Comparison of ENCODE assay signal across 30 mouse cellular contexts in genomic region chr3:28487418-28487817, GRCm38 (mm10).
DNase-seq lines count a peak whose midpoint lies in the region; ATAC-seq and TF ChIP-seq lines count a peak whose summit lies in the region.
"Had no signal": no experiment of that assay in that cellular context is flagged by ENCODE, and none has a peak within 500 bp of the region (broad histone marks: within the 10 kb centered on the region; RNA-seq: fewer than 3 reads in every experiment).

No protein-coding gene starts in this region.

- 45% methylated on average over 9 of the region's 9 CpGs for WGBS in forebrain, embryonic 16.5 days
- 54% methylated on average over 9 of the region's 9 CpGs for WGBS in forebrain, postnatal 0 days
- 68% methylated on average over 9 of the region's 9 CpGs for WGBS in midbrain, embryonic 13.5 days
- WGBS in midbrain, embryonic 10.5 days: 88% methylated on average over 9 of the region's 9 CpGs
- 56% methylated on average over 9 of the region's 9 CpGs for WGBS in hindbrain, postnatal 0 days
- WGBS in neural tube, embryonic 15.5 days: 55% methylated on average over 9 of the region's 9 CpGs
- WGBS in cerebellum, adult 2 months: 84% methylated on average over 9 of the region's 9 CpGs

- no peak for DNase-seq in forebrain, postnatal 0 days
- no peak for DNase-seq in midbrain, embryonic 10.5 days (ENCODE audit: low spot score)
- peak; percentile 35 for DNase-seq in hindbrain, postnatal 0 days (ENCODE audit: low spot score)
- DNase-seq in heart, postnatal 25 days (ENCODE audit: low spot score): no peak
- no peak for DNase-seq in cerebellum, adult 2 months
- DNase-seq: adrenal gland, postnatal 14 days; cerebellum, adult 11-12 months; cerebellum, postnatal 10 days; heart, postnatal 10 days; kidney, adult 8-10 months; kidney, postnatal 4 days; lung, embryonic 14.5 days; lung, postnatal 14 days; right cerebral cortex, adult 18-20 months; spleen, adult 18-20 months; thymus, adult 18-20 months; thymus, postnatal 25 days had no signal

- H3K4me3 ChIP-seq in forebrain, embryonic 16.5 days (replicated peaks; ENCODE audit: low read length): no peak overlapping the region
- H3K4me3 ChIP-seq in forebrain, postnatal 0 days (ENCODE audit: low read depth, low read length): no peak overlapping the region
- no peak overlapping the region for H3K4me3 ChIP-seq in midbrain, embryonic 13.5 days (replicated peaks)
- no peak overlapping the region for H3K4me3 ChIP-seq in midbrain, embryonic 10.5 days
- no peak overlapping the region for H3K4me3 ChIP-seq in hindbrain, postnatal 0 days (ENCODE audit: low read length)
- H3K4me3 ChIP-seq in neural tube, embryonic 15.5 days (replicated peaks): no peak overlapping the region
- H3K4me3 ChIP-seq in cerebellum, adult 2 months (replicated peaks; ENCODE audit: insufficient read depth, low read depth, low read length): no peak overlapping the region
- H3K4me3 ChIP-seq: erythroblast, embryonic 14.5 days; heart, embryonic 13.5 days; liver, embryonic 15.5 days; midbrain, embryonic 12.5 days; myocyte had no signal

- no peak for TF ChIP-seq CTCF in forebrain, postnatal 0 days (IDR thresholded peaks at IDR 0.05; ENCODE audit: low read depth)
- no peak for TF ChIP-seq CTCF in hindbrain, postnatal 0 days (IDR thresholded peaks at IDR 0.05; ENCODE audit: low read depth)
- no peak for TF ChIP-seq CTCF in cerebellum, adult 2 months (IDR thresholded peaks at IDR 0.05; ENCODE audit: borderline replicate concordance, insufficient read depth, low read depth, low read length)

- peaks cover 2% of the 10 kb centered on the region; the same call in 1 of the 2 replicates for H3K9me3 ChIP-seq in forebrain, embryonic 16.5 days (ENCODE audit: control insufficient read depth, low read length)
- H3K9me3 ChIP-seq in forebrain, postnatal 0 days (ENCODE audit: low read length): peaks cover 5% of the 10 kb centered on the region; the same call in 1 of the 2 replicates
- H3K9me3 ChIP-seq in midbrain, embryonic 13.5 days: no peaks in the 10 kb centered on the region; the same call in 1 of the 2 replicates
- H3K9me3 ChIP-seq in midbrain, embryonic 10.5 days (replicated peaks): peaks cover 6% of the 10 kb centered on the region; the same call in 1 of the 2 replicates
- H3K9me3 ChIP-seq in hindbrain, postnatal 0 days (ENCODE audit: low read length): no peaks in the 10 kb centered on the region
- no peaks in the 10 kb centered on the region for H3K9me3 ChIP-seq in neural tube, embryonic 15.5 days (replicated peaks)
- H3K9me3 ChIP-seq: liver, embryonic 15.5 days had no signal

- intact Hi-C loops in heart, postnatal 25 days (cut with DNase I): loop anchor here (5.0 kb wide), 2 partner anchors 75 to 120 kb away; no protein-coding TSS in a partner anchor

- H3K4me1 ChIP-seq in forebrain, embryonic 16.5 days (replicated peaks; ENCODE audit: control insufficient read depth, insufficient read depth, low read length): peaks cover 15% of the 10 kb centered on the region
- H3K4me1 ChIP-seq in forebrain, postnatal 0 days (ENCODE audit: insufficient read depth): peaks cover 12% of the 10 kb centered on the region
- H3K4me1 ChIP-seq in midbrain, embryonic 13.5 days (replicated peaks): peaks cover 35% of the 10 kb centered on the region
- H3K4me1 ChIP-seq in midbrain, embryonic 10.5 days: peaks cover 10% of the 10 kb centered on the region
- peaks cover 13% of the 10 kb centered on the region for H3K4me1 ChIP-seq in hindbrain, postnatal 0 days (ENCODE audit: insufficient read depth, low read length)
- H3K4me1 ChIP-seq in neural tube, embryonic 15.5 days: peaks cover 26% of the 10 kb centered on the region
- peaks cover 22% of the 10 kb centered on the region for H3K4me1 ChIP-seq in cerebellum, adult 2 months (ENCODE audit: control insufficient read depth, insufficient read depth, low read length)
- H3K4me1 ChIP-seq: liver, embryonic 15.5 days had no signal

- H3K9ac ChIP-seq in forebrain, embryonic 16.5 days (replicated peaks; ENCODE audit: low read depth, low read length): no peak overlapping the region
- no peak overlapping the region for H3K9ac ChIP-seq in forebrain, postnatal 0 days
- no peak overlapping the region for H3K9ac ChIP-seq in midbrain, embryonic 13.5 days (replicated peaks)
- no peak overlapping the region for H3K9ac ChIP-seq in hindbrain, postnatal 0 days (replicated peaks; ENCODE audit: low read length)
- no peak overlapping the region for H3K9ac ChIP-seq in neural tube, embryonic 15.5 days (replicated peaks)
- H3K9ac ChIP-seq: heart, embryonic 13.5 days; liver, embryonic 15.5 days; lung, embryonic 14.5 days; midbrain, embryonic 12.5 days had no signal

- peak overlapping the region; percentile 22; the same call in 1 of the 2 replicates for H3K27ac ChIP-seq in forebrain, embryonic 16.5 days (ENCODE audit: low read length)
- H3K27ac ChIP-seq in forebrain, postnatal 0 days (ENCODE audit: low read depth, low read length): no peak overlapping the region
- peak overlapping the region; percentile 52 for H3K27ac ChIP-seq in midbrain, embryonic 13.5 days
- H3K27ac ChIP-seq in midbrain, embryonic 10.5 days (replicated peaks): no peak overlapping the region
- no peak overlapping the region; the same call in 1 of the 2 replicates for H3K27ac ChIP-seq in hindbrain, postnatal 0 days
- peak overlapping the region; percentile 54 for H3K27ac ChIP-seq in neural tube, embryonic 15.5 days (replicated peaks)
- no peak overlapping the region for H3K27ac ChIP-seq in cerebellum, adult 2 months (ENCODE audit: insufficient read depth, low read length)
- H3K27ac ChIP-seq: heart, embryonic 13.5 days; kidney, postnatal 0 days; liver, embryonic 15.5 days; midbrain, embryonic 12.5 days; stomach, postnatal 0 days had no signal

- H3K4me2 ChIP-seq in forebrain, embryonic 16.5 days (ENCODE audit: low read length): no peak overlapping the region
- no peak overlapping the region for H3K4me2 ChIP-seq in forebrain, postnatal 0 days (ENCODE audit: low read depth)
- no peak overlapping the region for H3K4me2 ChIP-seq in midbrain, embryonic 13.5 days (replicated peaks)
- H3K4me2 ChIP-seq in hindbrain, postnatal 0 days (ENCODE audit: low read depth, low read length): no peak overlapping the region
- no peak overlapping the region for H3K4me2 ChIP-seq in neural tube, embryonic 15.5 days
- H3K4me2 ChIP-seq: heart, embryonic 13.5 days; liver, embryonic 15.5 days; lung, embryonic 14.5 days; midbrain, embryonic 12.5 days had no signal

- TF ChIP-seq POLR2A in cerebellum, adult 2 months (IDR thresholded peaks at IDR 0.05; ENCODE audit: borderline replicate concordance, insufficient read depth, low read length): no peak

- no peaks in the 10 kb centered on the region for H3K36me3 ChIP-seq in forebrain, embryonic 16.5 days (ENCODE audit: control insufficient read depth, insufficient read depth)
- H3K36me3 ChIP-seq in forebrain, postnatal 0 days (ENCODE audit: insufficient read depth): no peaks in the 10 kb centered on the region
- H3K36me3 ChIP-seq in midbrain, embryonic 13.5 days: no peaks in the 10 kb centered on the region
- H3K36me3 ChIP-seq in midbrain, embryonic 10.5 days: no peaks in the 10 kb centered on the region
- no peaks in the 10 kb centered on the region for H3K36me3 ChIP-seq in hindbrain, postnatal 0 days (ENCODE audit: insufficient read depth, low read length)
- H3K36me3 ChIP-seq in neural tube, embryonic 15.5 days: no peaks in the 10 kb centered on the region
- H3K36me3 ChIP-seq: heart, embryonic 13.5 days; liver, embryonic 15.5 days; midbrain, embryonic 12.5 days had no signal

- ATAC-seq in forebrain, embryonic 16.5 days: 0 out of 2 replicates have a peak, but pooled peaks have one; percentile 21
- ATAC-seq in forebrain, postnatal 0 days: no peak
- peak; percentile 9; the same call in 1 of the 2 replicates for ATAC-seq in midbrain, embryonic 13.5 days
- 0 out of 2 replicates have a peak, but pooled peaks have one; percentile 8 for ATAC-seq in hindbrain, postnatal 0 days
- ATAC-seq in neural tube, embryonic 15.5 days (ENCODE audit: low FRiP score): peak; percentile 42; the same call in 1 of the 2 replicates
- ATAC-seq: forebrain, embryonic 14.5 days; intestine, embryonic 16.5 days; Patski had no signal

- H3K27me3 ChIP-seq in forebrain, embryonic 16.5 days (replicated peaks; ENCODE audit: control insufficient read depth, insufficient read depth, low read length): no peaks in the 10 kb centered on the region
- H3K27me3 ChIP-seq in forebrain, postnatal 0 days (ENCODE audit: insufficient read depth, low read length): no peaks in the 10 kb centered on the region
- H3K27me3 ChIP-seq in midbrain, embryonic 13.5 days: no peaks in the 10 kb centered on the region
- H3K27me3 ChIP-seq in midbrain, embryonic 10.5 days (ENCODE audit: low read depth, poor library complexity, severe bottlenecking): no peaks in the 10 kb centered on the region
- H3K27me3 ChIP-seq in hindbrain, postnatal 0 days (ENCODE audit: insufficient read depth, low read length): no peaks in the 10 kb centered on the region
- no peaks in the 10 kb centered on the region for H3K27me3 ChIP-seq in neural tube, embryonic 15.5 days (replicated peaks)
- H3K27me3 ChIP-seq in cerebellum, adult 2 months (ENCODE audit: control insufficient read depth, insufficient read depth, low read length): no peaks in the 10 kb centered on the region
- H3K27me3 ChIP-seq: heart, embryonic 13.5 days; liver, embryonic 15.5 days; midbrain, embryonic 12.5 days; Patski had no signal

Comparison
In these comparisons a context has a peak if more than half of its experiments do, and no peak if none do; other contexts are left out.
1. H3K27ac ChIP-seq: peak in forebrain, embryonic 16.5 days (single experiment), midbrain, embryonic 13.5 days (single experiment) and neural tube, embryonic 15.5 days (single experiment); none in forebrain, postnatal 0 days (single experiment), midbrain, embryonic 10.5 days (single experiment), hindbrain, postnatal 0 days (single experiment) and cerebellum, adult 2 months (single experiment).